Comparison of ENCODE assay signal across 15 mouse cellular contexts in the genomic region with DNA sequence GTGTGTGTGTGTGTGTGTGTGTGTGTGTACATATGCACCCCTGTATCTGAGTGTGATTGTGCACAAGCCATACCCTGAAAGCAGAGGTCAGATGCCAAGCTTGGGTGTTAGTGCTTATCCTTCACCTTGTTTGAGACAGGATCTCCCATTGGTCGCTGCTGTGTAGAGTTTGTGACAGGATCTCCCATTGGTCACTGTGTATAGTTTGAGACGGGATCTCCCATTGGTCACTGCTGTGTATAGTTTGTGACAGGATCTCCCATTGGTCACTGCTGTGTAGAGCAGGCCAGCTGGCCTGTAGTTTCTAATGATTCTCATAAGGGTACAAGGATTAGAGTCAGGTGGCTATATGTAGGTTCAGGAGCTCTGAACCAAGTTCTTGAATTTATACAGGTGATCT.
DNase-seq lines count a peak whose midpoint lies in the region; ATAC-seq lines count a peak whose summit lies in the region.
"Had no signal": no experiment of that assay in that cellular context is flagged by ENCODE, and none has a peak within 500 bp of the region (broad histone marks: within the 10 kb centered on the region; RNA-seq: fewer than 3 reads in every experiment).

No protein-coding gene starts in this region.

- H3K9me3 ChIP-seq in heart, embryonic 11.5 days (replicated peaks; ENCODE audit: control insufficient read depth, low read length): no peaks in the 10 kb centered on the region
- no peaks in the 10 kb centered on the region for H3K9me3 ChIP-seq in kidney, embryonic 14.5 days (ENCODE audit: control insufficient read depth, low read length)
- H3K9me3 ChIP-seq: embryonic facial prominence, embryonic 13.5 days; forebrain, embryonic 13.5 days; liver, embryonic 15.5 days had no signal

- ATAC-seq in heart, embryonic 11.5 days (replicated peaks; ENCODE audit: insufficient number of reproducible peaks, low FRiP score, low TSS enrichment): no peak
- no peak for ATAC-seq in kidney, embryonic 14.5 days (ENCODE audit: low FRiP score, low TSS enrichment)
- ATAC-seq: activated CD4-positive, CD25-positive, alpha-beta regulatory T cell, adult 4 months; forebrain, embryonic 13.5 days had no signal

- DNase-seq in heart, adult 11 months: peak; percentile 68
- no peak for DNase-seq in heart, adult 8-10 months (ENCODE audit: low spot score)
- peak; percentile 27 for DNase-seq in thymus, postnatal 0 days (ENCODE audit: low spot score)
- DNase-seq in thymus, postnatal 36 days: no peak
- DNase-seq in forelimb bud, embryonic 11.5 days (ENCODE audit: low read depth, low spot score): peak; percentile 44
- DNase-seq in gastrocnemius, postnatal 14 days: no peak
- DNase-seq: gastrocnemius, postnatal 10 days; kidney, postnatal 4 days; right cerebral cortex, postnatal 25 days had no signal

- no peaks in the 10 kb centered on the region for H3K27me3 ChIP-seq in heart, embryonic 11.5 days (ENCODE audit: control insufficient read depth, insufficient read depth, low read length)
- H3K27me3 ChIP-seq in kidney, embryonic 14.5 days (ENCODE audit: control insufficient read depth, insufficient read depth, low read length): no peaks in the 10 kb centered on the region
- H3K27me3 ChIP-seq: embryonic facial prominence, embryonic 13.5 days; forebrain, embryonic 13.5 days; liver, embryonic 15.5 days had no signal

- intact Hi-C loops in gastrocnemius, postnatal 14 days (cut with DNase I; ENCODE audit: low total_unique reads): no loop called here

- H3K9ac ChIP-seq in heart, embryonic 11.5 days (ENCODE audit: low read depth, low read length): no peak overlapping the region
- no peak overlapping the region for H3K9ac ChIP-seq in kidney, embryonic 14.5 days (ENCODE audit: low read depth, low read length)
- H3K9ac ChIP-seq: embryonic facial prominence, embryonic 13.5 days; forebrain, embryonic 13.5 days; liver, embryonic 15.5 days had no signal

- 80% methylated on average over 2 of the region's 2 CpGs for WGBS in heart, embryonic 11.5 days (ENCODE audit: insufficient replicate concordance)
- 92% methylated on average over 2 of the region's 2 CpGs for WGBS in kidney, embryonic 14.5 days

- H3K36me3 ChIP-seq in heart, embryonic 11.5 days (ENCODE audit: control insufficient read depth, insufficient read depth, low read length): no peaks in the 10 kb centered on the region
- H3K36me3 ChIP-seq in kidney, embryonic 14.5 days (ENCODE audit: control insufficient read depth, insufficient read depth, low read length): no peaks in the 10 kb centered on the region
- H3K36me3 ChIP-seq: embryonic facial prominence, embryonic 13.5 days; liver, embryonic 15.5 days had no signal

- no peak overlapping the region for H3K4me2 ChIP-seq in heart, embryonic 11.5 days
- no peak overlapping the region for H3K4me2 ChIP-seq in kidney, embryonic 14.5 days (replicated peaks; ENCODE audit: low read depth, low read length)
- H3K4me2 ChIP-seq: embryonic facial prominence, embryonic 13.5 days; forebrain, embryonic 13.5 days; liver, embryonic 15.5 days had no signal

- no peak overlapping the region for H3K4me3 ChIP-seq in heart, embryonic 11.5 days (ENCODE audit: low read depth, low read length)
- no peak overlapping the region for H3K4me3 ChIP-seq in kidney, embryonic 14.5 days (ENCODE audit: low read length)
- H3K4me3 ChIP-seq: embryonic facial prominence, embryonic 13.5 days; forebrain, embryonic 13.5 days; liver, embryonic 15.5 days had no signal

- no peak overlapping the region for H3K27ac ChIP-seq in heart, embryonic 11.5 days (ENCODE audit: low read depth, low read length)
- no peak overlapping the region for H3K27ac ChIP-seq in kidney, embryonic 14.5 days (ENCODE audit: low read depth, low read length)
- H3K27ac ChIP-seq: embryonic facial prominence, embryonic 13.5 days; forebrain, embryonic 13.5 days; liver, embryonic 15.5 days had no signal

- H3K4me1 ChIP-seq in heart, embryonic 11.5 days (ENCODE audit: control insufficient read depth, insufficient read depth, low read length): no peaks in the 10 kb centered on the region
- H3K4me1 ChIP-seq in kidney, embryonic 14.5 days (ENCODE audit: control insufficient read depth, insufficient read depth, low read length): no peaks in the 10 kb centered on the region
- H3K4me1 ChIP-seq: embryonic facial prominence, embryonic 13.5 days; forebrain, embryonic 13.5 days; liver, embryonic 15.5 days had no signal

Comparison
In these comparisons a context has a peak if more than half of its experiments do, and no peak if none do; other contexts are left out.
1. DNase-seq: peak in heart, adult 11 months (single experiment), thymus, postnatal 0 days (single experiment) and forelimb bud, embryonic 11.5 days (single experiment); none in heart, adult 8-10 months (single experiment), thymus, postnatal 36 days (0 of 2) and gastrocnemius, postnatal 14 days (single experiment).